Mouse (Mus musculus) splenic B cell, adult 2 months (primary cell): Measurements from ENCODE around the gene Hexa.

ENCODE experiments used
- DNase-seq: peaks from one replicate; pipeline ENCODE4 v3.0.0-alpha.2; 2011; ENCODE audit warnings: low read depth, low spot score
- H3K27me3 ChIP-seq: 2 replicates; pipeline ENCODE4 v1.6.1; 2012; ENCODE audit warnings: mild to moderate bottlenecking, low read length, moderate library complexity, mixed read lengths; ENCODE audit not compliant: control insufficient read depth, poor library complexity, insufficient read depth, severe bottlenecking
- H3K36me3 ChIP-seq: 2 replicates; pipeline ENCODE4 v1.6.1; 2012; ENCODE audit warnings: mild to moderate bottlenecking, low read length, moderate library complexity, mixed read lengths; ENCODE audit not compliant: control insufficient read depth, poor library complexity, insufficient read depth, severe bottlenecking

The Hexa gene

GRCm38 (mm10) chr9:59542766-59543324 is 3.5 kb downstream of the Hexa start:
- Histone ChIP-seq H3K36me3 (no peaks in the 10 kb centered on the region; the same call in 1 of the 2 replicates), H3K27me3 (no peaks in the 10 kb centered on the region)
- no peak for DNase-seq

- peak; percentile 67 for DNase-seq
- Histone ChIP-seq H3K27me3 (no peaks in the 10 kb centered on the region), H3K36me3 (no peaks in the 10 kb centered on the region; the same call in none of the 2 replicates)
Observed at GRCm38 (mm10) chr9:59544739-59545138, 5.4 kb downstream of the Hexa start.

- DNase-seq: no peak
- Histone ChIP-seq H3K36me3 (no peaks in the 10 kb centered on the region; the same call in none of the 2 replicates), H3K27me3 (no peaks in the 10 kb centered on the region)
Observed at GRCm38 (mm10) chr9:59547869-59548268, 8.5 kb downstream of the Hexa start.

GRCm38 (mm10) chr9:59548961-59549487 is 9.7 kb downstream of the Hexa start:
- no peaks in the 10 kb centered on the region; the same call in none of the 2 replicates for H3K36me3 ChIP-seq
- no peak for DNase-seq
- no peaks in the 10 kb centered on the region for H3K27me3 ChIP-seq

- Histone ChIP-seq H3K27me3 (no peaks in the 10 kb centered on the region), H3K36me3 (no peaks in the 10 kb centered on the region; the same call in 1 of the 2 replicates)
- no peak for DNase-seq
Observed at GRCm38 (mm10) chr9:59550077-59550476, 10.7 kb downstream of the Hexa start.

- peak; percentile 31 for DNase-seq
- peaks cover 2% of the 10 kb centered on the region; the same call in 1 of the 2 replicates for H3K36me3 ChIP-seq
- H3K27me3 ChIP-seq: no peaks in the 10 kb centered on the region
Observed at GRCm38 (mm10) chr9:59551017-59551416, 11.7 kb downstream of the Hexa start.

GRCm38 (mm10) chr9:59551620-59552031 is 12.3 kb downstream of the Hexa start:
- H3K36me3 ChIP-seq: peaks cover 5% of the 10 kb centered on the region; the same call in 1 of the 2 replicates
- H3K27me3 ChIP-seq: no peaks in the 10 kb centered on the region
- no peak for DNase-seq

- no peaks in the 10 kb centered on the region for H3K27me3 ChIP-seq
- DNase-seq: no peak
Observed at GRCm38 (mm10) chr9:59552610-59553009, 13.3 kb downstream of the Hexa start.

GRCm38 (mm10) chr9:59553719-59554118 is 14.4 kb downstream of the Hexa start:
- H3K27me3 ChIP-seq: no peaks in the 10 kb centered on the region
- H3K36me3 ChIP-seq: peaks cover 9% of the 10 kb centered on the region

More at GRCm38 (mm10) chr9:59552610-59553009, 13.3 kb downstream of the Hexa start:
- peaks cover 7% of the 10 kb centered on the region; the same call in 1 of the 2 replicates for H3K36me3 ChIP-seq

GRCm38 (mm10) chr9:59565600-59565999 is 26.3 kb downstream of the Hexa start:
- H3K36me3 ChIP-seq: peaks cover 11% of the 10 kb centered on the region
- peak; percentile 88 for DNase-seq
- no peaks in the 10 kb centered on the region for H3K27me3 ChIP-seq

More at GRCm38 (mm10) chr9:59553719-59554118, 14.4 kb downstream of the Hexa start:
- DNase-seq: no peak

- Histone ChIP-seq H3K27me3 (no peaks in the 10 kb centered on the region), H3K36me3 (peaks cover 6% of the 10 kb centered on the region)
- DNase-seq: peak; percentile 88
Observed at GRCm38 (mm10) chr9:59567111-59567510, 27.8 kb downstream of the Hexa start.

- H3K36me3 ChIP-seq: no peaks in the 10 kb centered on the region
- DNase-seq: no peak
- H3K27me3 ChIP-seq: no peaks in the 10 kb centered on the region
Observed at GRCm38 (mm10) chr9:59571852-59572251, 32.5 kb downstream of the Hexa start.

- no peaks in the 10 kb centered on the region for H3K36me3 ChIP-seq
- DNase-seq: no peak
- 0 out of 2 replicates have a peak, but pooled peaks cover 2% of the 10 kb centered on the region for H3K27me3 ChIP-seq
Observed at GRCm38 (mm10) chr9:59577401-59577800, 38.1 kb downstream of the Hexa start.

GRCm38 (mm10) chr9:59577844-59578504 is 38.6 kb downstream of the Hexa start, which contains the start of gene Celf6:
Celf6 (plus strand) TSS chr9:59577917.
- peak; percentile 70 for DNase-seq
- no peaks in the 10 kb centered on the region for H3K36me3 ChIP-seq
- 0 out of 2 replicates have a peak, but pooled peaks cover 2% of the 10 kb centered on the region for H3K27me3 ChIP-seq

GRCm38 (mm10) chr9:59578505-59578867 is 39.1 kb downstream of the Hexa start:
- Histone ChIP-seq H3K36me3 (no peaks in the 10 kb centered on the region), H3K27me3 (0 out of 2 replicates have a peak, but pooled peaks cover 2% of the 10 kb centered on the region)
- DNase-seq: no peak
